Mouse (Mus musculus) spleen, adult 2 months (tissue): ENCODE measurements around the gene Cdiptos.

Source experiments
- CTCF ChIP-seq: fragments of 200-500 bp; IDR thresholded peaks from 2 replicates; pipeline ENCODE4 v1.5.1; 2011; ENCODE audit warnings: mild to moderate bottlenecking, inconsistent platforms; ENCODE audit not compliant: insufficient read depth, insufficient read length, insufficient replicate concordance; ENCODE audit errors: extremely low read depth
- POLR2A ChIP-seq: fragments of 200-500 bp; IDR thresholded peaks from 2 replicates; pipeline ENCODE4 v1.6.1; 2011; ENCODE audit warnings: low read depth, low read length, inconsistent platforms

- TF ChIP-seq POLR2A (no peak), CTCF (no peak)
Measured at GRCm38 (mm10) chr7:127013385-127013784, 37.5 kb upstream of the Cdiptos start.
